Mouse (Mus musculus) neural tube, embryonic 13.5 days (tissue): ENCODE measurements around the gene Rpl37a. TPM values are rescaled to one million over a fixed set of nuclear protein-coding genes. Genes with fewer than 3 reads are reported as not detected.

ENCODE experiments used
- ATAC-seq: fragments of 200-750 bp; cut with Nextera tagmentation; 2 replicates; pipeline ENCODE4 v1.8.0; 2017; ENCODE audit warnings: low read depth, mild to moderate bottlenecking, moderate TSS enrichment, moderate library complexity
- H3K27ac ChIP-seq: fragments of 300-500 bp; sonication (generic); replicated peaks from 2 replicates; pipeline ENCODE4 v1.5.1; 2015; ENCODE audit warnings: moderate library complexity, mild to moderate bottlenecking, inconsistent platforms
- H3K27me3 ChIP-seq: fragments of 300-500 bp; sonication (generic); 2 replicates; pipeline ENCODE4 v1.6.1; 2015; ENCODE audit warnings: mild to moderate bottlenecking, inconsistent platforms
- H3K36me3 ChIP-seq: fragments of 300-500 bp; sonication (generic); 2 replicates; pipeline ENCODE4 v1.6.1; 2015; ENCODE audit warnings: mild to moderate bottlenecking, inconsistent platforms
- H3K4me1 ChIP-seq: fragments of 300-500 bp; sonication (generic); replicated peaks from 2 replicates; pipeline ENCODE4 v1.6.1; 2015; ENCODE audit warnings: inconsistent platforms
- H3K4me2 ChIP-seq: fragments of 300-500 bp; sonication (generic); 2 replicates; pipeline ENCODE4 v1.6.1; 2015; ENCODE audit warnings: inconsistent platforms, mild to moderate bottlenecking, moderate library complexity
- H3K4me3 ChIP-seq: fragments of 300-500 bp; sonication (generic); 2 replicates; pipeline ENCODE4 v1.5.1; 2015; ENCODE audit warnings: mild to moderate bottlenecking, inconsistent platforms
- H3K9ac ChIP-seq: fragments of 300-500 bp; sonication (generic); 2 replicates; pipeline ENCODE4 v1.6.1; 2015; ENCODE audit warnings: moderate library complexity, mild to moderate bottlenecking, inconsistent platforms
- H3K9me3 ChIP-seq: fragments of 300-500 bp; sonication (generic); 2 replicates; pipeline ENCODE4 v1.6.1; 2016; ENCODE audit warnings: inconsistent platforms
- WGBS: fragments of 180-500 bp; shearing (Covaris S2); methylation state at CpG from one replicate; pipeline ENCODE4 v1.1.7; 2015; 5-methylcytosine and 5-hydroxymethylcytosine counted together
- polyA plus RNA-seq: library from polyadenylated mRNA; unstranded; fragments of >200 nt; fragmentation: Nextera tagmentation; extraction: Ambion mirVana; gene quantifications from 2 replicates; pipeline ENCODE4 v1.2.1, GENCODE M21; 2015

Gene Rpl37a
- polyA plus RNA-seq, 1 experiment from 2014 or later, result 1,146 TPM

- no peak overlapping the region for H3K4me3 ChIP-seq
- no peaks in the 10 kb centered on the region for H3K27me3 ChIP-seq
- peaks cover 44% of the 10 kb centered on the region for H3K36me3 ChIP-seq
- H3K27ac ChIP-seq, result no peak overlapping the region
- H3K9ac ChIP-seq, result no peak overlapping the region
- no peak overlapping the region for H3K4me2 ChIP-seq
- no peaks in the 10 kb centered on the region for H3K9me3 ChIP-seq
- peaks cover 26% of the 10 kb centered on the region for H3K4me1 ChIP-seq
- ATAC-seq, result no peak
- WGBS, result 93% methylated on average over 7 of the region's 7 CpGs
These were observed 6.5 kb downstream of the Rpl37a start for GRCm38 (mm10) chr1:72717540-72717939.

- H3K4me3 ChIP-seq, result no peak overlapping the region
- 20% methylated on average over 5 of the region's 5 CpGs for WGBS
- no peak overlapping the region for H3K27ac ChIP-seq
- peak; percentile 29; the same call in 1 of the 2 replicates for ATAC-seq
- no peaks in the 10 kb centered on the region for H3K9me3 ChIP-seq
- H3K9ac ChIP-seq, result no peak overlapping the region
- H3K36me3 ChIP-seq, result peaks cover 32% of the 10 kb centered on the region
- peaks cover 15% of the 10 kb centered on the region for H3K4me1 ChIP-seq
- H3K4me2 ChIP-seq, result no peak overlapping the region
- no peaks in the 10 kb centered on the region for H3K27me3 ChIP-seq
These were observed 7.8 kb downstream of the Rpl37a start for GRCm38 (mm10) chr1:72718846-72719245.

DNA sequence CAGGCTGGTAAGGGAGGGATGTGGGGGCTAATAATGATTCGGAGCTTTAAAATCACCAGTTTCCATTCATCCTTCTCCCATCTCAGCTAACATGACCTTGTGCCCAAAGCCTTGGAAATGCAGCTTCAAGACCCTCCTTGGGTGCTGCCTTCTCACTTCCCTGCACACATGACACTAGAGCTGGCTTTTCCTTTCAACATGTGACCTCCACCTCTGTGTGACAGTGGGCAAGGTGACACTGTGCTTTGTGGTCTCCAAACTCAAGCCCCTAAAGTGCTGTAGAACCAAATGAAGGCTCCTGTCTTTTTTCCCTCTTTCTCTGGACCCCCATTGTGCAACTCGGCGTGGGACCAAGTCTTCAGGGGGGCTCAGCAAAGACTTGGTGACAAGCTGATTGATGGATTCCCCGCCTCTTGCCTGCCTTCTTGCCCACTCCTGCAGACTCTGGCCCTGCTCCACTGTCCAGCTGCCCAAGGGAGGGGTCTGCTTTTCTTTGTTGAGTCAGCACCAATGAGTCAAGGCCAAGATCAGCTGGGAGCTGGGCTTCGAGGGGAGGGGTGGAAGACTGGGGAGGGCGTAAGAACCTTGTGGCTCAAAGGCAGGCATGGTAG, 9.1 kb downstream of the Rpl37a start:
- peak; percentile 66 for ATAC-seq
- no peak overlapping the region for H3K27ac ChIP-seq
- 18% methylated on average over 6 of the region's 6 CpGs for WGBS

GRCm38 (mm10) chr1:72722646-72723045, 11.6 kb downstream of the Rpl37a start:
- ATAC-seq, result no peak
- WGBS, result 42% methylated on average over 8 of the region's 8 CpGs
- Histone ChIP-seq H3K4me1 (peaks cover 11% of the 10 kb centered on the region), H3K36me3 (0 out of 2 replicates have a peak, but pooled peaks cover 7% of the 10 kb centered on the region), H3K27me3 (no peaks in the 10 kb centered on the region), H3K4me2 (no peak overlapping the region), H3K9ac (no peak overlapping the region), H3K4me3 (no peak overlapping the region), H3K9me3 (no peaks in the 10 kb centered on the region), H3K27ac (no peak overlapping the region)

More for the DNA sequence above, 9.1 kb downstream of the Rpl37a start:
- H3K9me3 ChIP-seq, result no peaks in the 10 kb centered on the region
- H3K27me3 ChIP-seq, result no peaks in the 10 kb centered on the region
- no peak overlapping the region for H3K4me3 ChIP-seq
- peaks cover 11% of the 10 kb centered on the region for H3K4me1 ChIP-seq
- peaks cover 19% of the 10 kb centered on the region for H3K36me3 ChIP-seq
- H3K9ac ChIP-seq, result no peak overlapping the region
- no peak overlapping the region for H3K4me2 ChIP-seq

GRCm38 (mm10) chr1:72724354-72724753, 13.3 kb downstream of the Rpl37a start:
- no peak for ATAC-seq

DNA sequence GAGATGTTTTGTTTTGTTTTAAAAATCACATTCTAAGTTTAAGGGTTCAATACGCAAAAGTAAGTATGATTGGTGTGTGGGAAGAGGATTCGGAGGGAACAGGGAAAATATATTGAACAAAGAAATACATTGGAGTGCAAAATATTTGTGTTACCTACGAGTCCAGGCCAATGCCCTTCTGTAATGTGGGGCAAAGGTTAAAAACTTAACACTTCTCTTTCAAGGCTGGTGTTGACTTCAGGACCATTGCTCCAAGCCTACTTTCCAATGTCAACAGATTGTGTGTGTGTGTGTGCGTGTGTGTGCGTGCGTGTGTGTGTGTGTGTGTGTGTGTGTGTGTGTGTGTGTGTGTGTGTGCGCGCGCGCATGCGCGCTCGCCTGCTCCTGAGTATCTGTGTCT, 14.9 kb downstream of the Rpl37a start:
- no peak for ATAC-seq
- Histone ChIP-seq H3K27me3 (no peaks in the 10 kb centered on the region), H3K4me2 (no peak overlapping the region), H3K9ac (no peak overlapping the region), H3K36me3 (0 out of 2 replicates have a peak, but pooled peaks cover 3% of the 10 kb centered on the region), H3K4me3 (no peak overlapping the region), H3K9me3 (no peaks in the 10 kb centered on the region), H3K4me1 (peaks cover 11% of the 10 kb centered on the region), H3K27ac (no peak overlapping the region)
- 91% methylated on average over 13 of the region's 13 CpGs for WGBS

More at GRCm38 (mm10) chr1:72724354-72724753, 13.3 kb downstream of the Rpl37a start:
- no peaks in the 10 kb centered on the region for H3K9me3 ChIP-seq
- H3K4me2 ChIP-seq, result no peak overlapping the region
- H3K4me1 ChIP-seq, result peaks cover 21% of the 10 kb centered on the region
- WGBS, result 86% methylated on average over 2 of the region's 2 CpGs
- H3K27me3 ChIP-seq, result no peaks in the 10 kb centered on the region
- H3K27ac ChIP-seq, result no peak overlapping the region
- H3K9ac ChIP-seq, result no peak overlapping the region
- 0 out of 2 replicates have a peak, but pooled peaks cover 7% of the 10 kb centered on the region for H3K36me3 ChIP-seq
- no peak overlapping the region for H3K4me3 ChIP-seq

DNA sequence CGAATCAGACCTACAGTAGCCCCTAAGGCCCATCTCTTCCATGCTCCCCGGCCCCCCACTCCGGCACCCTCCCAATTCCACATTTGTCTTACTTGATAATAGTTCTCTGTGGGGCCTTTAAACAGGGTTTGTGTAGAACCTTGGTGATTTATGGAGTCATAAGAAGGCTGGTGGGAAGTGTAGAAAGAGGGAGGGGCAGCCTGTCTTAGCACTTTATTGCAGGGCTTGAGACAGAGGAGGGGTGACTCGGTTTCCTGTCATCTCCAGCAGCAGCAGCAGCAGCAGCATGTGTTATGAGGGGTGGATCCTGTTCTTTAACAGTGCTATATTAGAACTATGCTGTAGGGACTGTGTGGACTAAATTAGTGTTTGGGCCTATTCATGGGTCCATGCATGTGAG, 17.7 kb downstream of the Rpl37a start:
- Histone ChIP-seq H3K9ac (no peak overlapping the region), H3K27me3 (no peaks in the 10 kb centered on the region), H3K9me3 (no peaks in the 10 kb centered on the region), H3K36me3 (no peaks in the 10 kb centered on the region), H3K27ac (no peak overlapping the region), H3K4me2 (no peak overlapping the region), H3K4me3 (no peak overlapping the region), H3K4me1 (peaks cover 11% of the 10 kb centered on the region)
- ATAC-seq, result peak; percentile 69
- 24% methylated on average over 4 of the region's 4 CpGs for WGBS

DNA sequence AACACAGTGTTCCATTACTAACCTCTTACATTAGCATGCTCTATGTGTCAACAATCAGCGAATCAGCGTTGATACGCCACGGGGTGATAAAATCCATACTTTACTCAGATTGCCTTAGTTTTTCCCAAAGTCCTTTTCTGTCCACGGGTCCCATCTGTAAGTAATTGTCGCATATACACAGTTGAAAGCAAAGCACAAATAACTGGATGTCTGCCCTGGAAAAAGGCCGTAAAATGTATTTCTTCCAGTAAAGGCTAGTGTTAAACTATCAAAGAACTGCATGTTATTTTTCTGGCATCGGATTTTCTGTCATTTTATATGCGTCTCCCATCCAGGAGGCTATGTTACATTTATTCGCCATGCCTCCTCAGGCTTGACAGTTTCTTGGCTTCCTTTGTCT, 19.0 kb downstream of the Rpl37a start:
- no peak for ATAC-seq
- no peaks in the 10 kb centered on the region for H3K9me3 ChIP-seq
- WGBS, result 84% methylated on average over 10 of the region's 10 CpGs

DNA sequence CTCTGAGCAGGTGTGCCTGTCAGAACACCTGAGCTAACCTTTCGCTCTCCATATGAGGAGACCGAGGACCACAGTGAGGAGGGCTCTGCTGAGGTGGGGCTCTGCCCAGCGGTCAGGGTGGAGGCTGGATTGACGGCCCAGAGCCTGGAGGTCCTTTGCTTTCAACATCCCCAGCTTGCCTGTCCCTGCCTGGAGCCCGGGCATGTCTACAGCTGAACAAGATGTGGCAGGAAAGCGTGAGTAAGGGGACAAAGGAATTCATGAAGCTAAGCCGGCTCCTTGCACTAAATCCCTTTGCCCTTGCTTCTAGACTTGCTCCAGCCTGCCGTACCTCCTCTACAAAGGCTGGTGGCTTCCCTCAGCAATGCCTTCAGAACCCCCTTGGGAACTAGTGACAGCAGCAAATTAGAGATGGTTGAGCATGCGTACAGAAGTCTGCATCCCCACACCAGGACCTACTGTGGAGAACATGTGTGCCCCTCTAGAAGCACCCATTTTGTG, 22.2 kb downstream of the Rpl37a start:
- Histone ChIP-seq H3K36me3 (no peaks in the 10 kb centered on the region), H3K27me3 (no peaks in the 10 kb centered on the region), H3K9ac (no peak overlapping the region), H3K4me2 (no peak overlapping the region), H3K4me1 (peaks cover 17% of the 10 kb centered on the region), H3K27ac (no peak overlapping the region), H3K9me3 (no peaks in the 10 kb centered on the region), H3K4me3 (no peak overlapping the region)
- no peak for ATAC-seq
- 89% methylated on average over 9 of the region's 9 CpGs for WGBS

More for the DNA sequence above, 19.0 kb downstream of the Rpl37a start:
- no peaks in the 10 kb centered on the region for H3K36me3 ChIP-seq
- H3K4me2 ChIP-seq, result no peak overlapping the region
- no peak overlapping the region for H3K4me3 ChIP-seq
- no peak overlapping the region for H3K27ac ChIP-seq
- peaks cover 11% of the 10 kb centered on the region for H3K4me1 ChIP-seq
- no peaks in the 10 kb centered on the region for H3K27me3 ChIP-seq
- no peak overlapping the region for H3K9ac ChIP-seq

- no peaks in the 10 kb centered on the region for H3K9me3 ChIP-seq
- H3K9ac ChIP-seq, result no peak overlapping the region
- no peak overlapping the region for H3K27ac ChIP-seq
- peaks cover 26% of the 10 kb centered on the region for H3K4me1 ChIP-seq
- WGBS, result 51% methylated on average over 13 of the region's 13 CpGs
- H3K27me3 ChIP-seq, result no peaks in the 10 kb centered on the region
- ATAC-seq, result no peak
- no peak overlapping the region for H3K4me2 ChIP-seq
- no peaks in the 10 kb centered on the region for H3K36me3 ChIP-seq
- H3K4me3 ChIP-seq, result no peak overlapping the region
These were observed 25.5 kb downstream of the Rpl37a start for GRCm38 (mm10) chr1:72736397-72737125.

- Histone ChIP-seq H3K36me3 (no peaks in the 10 kb centered on the region), H3K27me3 (no peaks in the 10 kb centered on the region), H3K4me1 (peaks cover 26% of the 10 kb centered on the region), H3K9ac (0 out of 2 replicates have a peak overlapping the region, but pooled peaks have one; percentile 31), H3K27ac (0 out of 2 replicates have a peak overlapping the region, but pooled peaks have one; percentile 23), H3K4me2 (no peak overlapping the region), H3K9me3 (no peaks in the 10 kb centered on the region), H3K4me3 (no peak overlapping the region)
- 62% methylated on average over 15 of the region's 15 CpGs for WGBS
- peak; percentile 50 for ATAC-seq
These were observed 28.0 kb downstream of the Rpl37a start for GRCm38 (mm10) chr1:72738946-72739680.

DNA sequence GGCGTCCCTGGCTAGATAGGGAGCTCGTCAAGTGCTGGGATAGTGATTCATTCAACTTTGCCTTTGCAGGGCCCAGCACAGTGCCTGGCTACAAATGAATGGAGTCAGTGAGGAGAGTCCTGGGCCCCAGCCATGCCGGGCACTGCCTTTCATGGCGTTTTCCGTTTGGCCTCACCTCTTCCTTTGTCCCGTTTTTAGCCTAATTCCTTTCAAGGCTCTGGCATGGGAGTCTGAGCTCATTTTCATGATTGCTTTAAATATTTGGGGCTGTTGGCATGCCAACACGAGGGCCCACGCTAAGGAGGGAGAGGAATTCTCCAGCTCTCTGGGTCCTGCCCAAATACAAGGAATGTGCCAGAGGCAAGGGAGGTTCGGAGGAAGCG, 28.6 kb downstream of the Rpl37a start:
- Histone ChIP-seq H3K9ac (no peak overlapping the region), H3K4me2 (no peak overlapping the region), H3K27ac (0 out of 2 replicates have a peak overlapping the region, but pooled peaks have one; percentile 23), H3K36me3 (no peaks in the 10 kb centered on the region), H3K27me3 (no peaks in the 10 kb centered on the region), H3K4me1 (peaks cover 26% of the 10 kb centered on the region), H3K9me3 (no peaks in the 10 kb centered on the region), H3K4me3 (no peak overlapping the region)
- peak; percentile 67 for ATAC-seq
- 50% methylated on average over 10 of the region's 10 CpGs for WGBS
